Mouse (Mus musculus) ES-E14 (cell line): Measurements from ENCODE around the gene Ikzf5. TPM values are rescaled to one million over a fixed set of nuclear protein-coding genes. Genes with fewer than 3 reads are reported as not detected.
"Not testable (repeated sequence)": the region's sequence is repeated elsewhere in the genome, so short reads cannot be mapped to it uniquely, and the experiment has no call there.

Experiments used
- DNase-seq: peaks from one replicate; pipeline ENCODE4 v3.0.0-alpha.2; 2013; ENCODE audit warnings: low read depth, low spot score
- H3K27ac ChIP-seq: 2 replicates; pipeline ENCODE4 v1.5.1; 2012; ENCODE audit warnings: low read depth, mild to moderate bottlenecking, low read length, moderate library complexity, mixed read lengths; ENCODE audit not compliant: poor library complexity, insufficient read depth, severe bottlenecking
- H3K36me3 ChIP-seq: 2 replicates; pipeline ENCODE4 v1.6.1; 2012; ENCODE audit warnings: mild to moderate bottlenecking, low read length, moderate library complexity, mixed read lengths; ENCODE audit not compliant: control insufficient read depth, poor library complexity, insufficient read depth, severe bottlenecking
- H3K4me1 ChIP-seq, 2 experiments: fragments of 150-350 bp in 1 of 2; sonication (generic) in 1 of 2; 2 replicates each; pipeline ENCODE4 v1.6.1; 2012; ENCODE audit warnings: low read length in 2 of 2, mild to moderate bottlenecking in 1 of 2, mixed read lengths in 1 of 2; ENCODE audit not compliant: control insufficient read depth in 2 of 2, insufficient read depth in 2 of 2, poor library complexity in 1 of 2
- H3K4me3 ChIP-seq, 2 experiments: fragments of 150-350 bp in 1 of 2; sonication (generic) in 1 of 2; 2 replicates each; pipeline ENCODE4 v1.5.1; 2012; ENCODE audit warnings: low read length in 2 of 2, low read depth in 1 of 2, mild to moderate bottlenecking in 1 of 2, mixed read lengths in 1 of 2; ENCODE audit not compliant: insufficient read depth in 1 of 2, poor library complexity in 1 of 2, severe bottlenecking in 1 of 2
- H3K9ac ChIP-seq: 2 replicates; pipeline ENCODE4 v1.6.1; 2012; ENCODE audit warnings: low read depth, mild to moderate bottlenecking, low read length, mixed read lengths; ENCODE audit not compliant: poor library complexity, insufficient read depth, severe bottlenecking
- H3K9me3 ChIP-seq: fragments of 150-350 bp; sonication (generic); 2 replicates; pipeline ENCODE4 v1.6.1; 2012; ENCODE audit warnings: low read depth, mild to moderate bottlenecking, low read length; ENCODE audit not compliant: control insufficient read depth, insufficient read depth
- CHD2 ChIP-seq: IDR thresholded peaks from 2 replicates; pipeline ENCODE4 v1.6.1; 2014; ENCODE audit warnings: mild to moderate bottlenecking, low read depth, low read length, inconsistent platforms
- HCFC1 ChIP-seq: IDR thresholded peaks from 2 replicates; pipeline ENCODE4 v1.6.1; 2012; ENCODE audit warnings: low read length, inconsistent platforms, borderline replicate concordance; ENCODE audit not compliant: insufficient read depth
- MAFK ChIP-seq: IDR thresholded peaks from 2 replicates; pipeline ENCODE4 v1.6.1; 2014; ENCODE audit warnings: mild to moderate bottlenecking, low read depth, low read length, inconsistent platforms; ENCODE audit not compliant: insufficient read depth
- ZC3H11A ChIP-seq: IDR thresholded peaks from 2 replicates; pipeline ENCODE4 v1.6.1; 2012; ENCODE audit warnings: low read depth, mild to moderate bottlenecking, inconsistent platforms, low read length, borderline replicate concordance
- ZNF384 ChIP-seq: IDR thresholded peaks from 2 replicates; pipeline ENCODE4 v1.6.1; 2012; ENCODE audit warnings: low read depth, low read length, inconsistent platforms
- in situ Hi-C, 2 experiments: fragments of 600-800 bp; cut with MboI; formaldehyde crosslinking; loops; one replicate each; pipeline ENCODE4 v1.15.1; 2025; ENCODE audit warnings: low sequenced_read_pairs in 2 of 2, inconsistent platforms in 1 of 2; ENCODE audit not compliant: unreplicated experiment in 2 of 2
- total RNA-seq: library from RNA; depleted of rRNA; stranded (reverse); fragments of 300-350 nt; gene quantifications from 2 replicates; pipeline ENCODE4 v1.2.3, GENCODE M21; 2012

Gene Ikzf5
- total RNA-seq, 1 experiment = 9.1 TPM

DNA sequence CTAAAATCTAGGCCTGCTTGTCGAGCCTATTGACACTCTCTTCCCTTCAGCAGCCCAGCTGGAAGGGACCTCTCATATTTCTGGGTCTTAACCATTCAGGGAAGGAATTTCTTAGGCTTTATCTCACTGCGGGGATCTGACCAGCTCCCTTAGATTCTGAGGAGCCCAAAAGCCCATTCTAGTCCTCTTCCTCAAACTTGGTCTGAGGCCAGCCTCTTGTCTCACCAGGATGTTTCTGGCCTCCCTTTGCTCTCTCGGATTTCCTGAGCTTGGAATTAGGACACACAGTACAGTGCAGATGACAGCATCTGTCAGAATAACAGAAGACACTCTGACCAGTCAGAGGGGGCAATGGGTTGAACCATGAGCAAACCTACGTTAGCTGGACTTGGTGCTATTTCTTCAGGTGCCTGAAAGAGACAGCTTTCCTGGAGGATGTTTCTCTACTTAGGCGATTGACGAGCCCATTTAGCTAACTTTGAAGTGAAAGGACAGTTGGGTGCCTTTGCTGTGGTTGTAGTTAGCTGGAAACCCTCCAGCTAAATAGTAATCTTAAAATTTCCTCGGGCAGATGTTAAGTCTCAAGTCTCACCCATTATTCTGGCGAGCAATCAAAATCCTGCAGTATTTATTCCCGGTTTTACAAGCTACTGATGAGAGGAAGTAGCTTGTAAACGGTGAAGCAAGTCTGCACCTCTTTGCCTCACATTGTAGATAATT, 1.1 kb upstream of the Ikzf5 start:
- 0 out of 4 replicates have a peak overlapping the region, but pooled peaks of 1 of the 2 experiments have one; percentile 1 for H3K4me3 ChIP-seq
- in situ Hi-C loops = no loop called here
- peaks cover 0 to 7% of the 10 kb centered on the region in 2 experiments; a peak in 1 of 4 replicates for H3K4me1 ChIP-seq
- H3K36me3 ChIP-seq = no peaks in the 10 kb centered on the region
- H3K9ac ChIP-seq = 0 out of 2 replicates have a peak overlapping the region, but pooled peaks have one; percentile 22
- TF ChIP-seq HCFC1 (no peak), MAFK (no peak), ZNF384 (no peak), CHD2 (no peak), ZC3H11A (no peak)
- DNase-seq = no peak
- no peaks in the 10 kb centered on the region for H3K9me3 ChIP-seq
- H3K27ac ChIP-seq = no peak overlapping the region

DNA sequence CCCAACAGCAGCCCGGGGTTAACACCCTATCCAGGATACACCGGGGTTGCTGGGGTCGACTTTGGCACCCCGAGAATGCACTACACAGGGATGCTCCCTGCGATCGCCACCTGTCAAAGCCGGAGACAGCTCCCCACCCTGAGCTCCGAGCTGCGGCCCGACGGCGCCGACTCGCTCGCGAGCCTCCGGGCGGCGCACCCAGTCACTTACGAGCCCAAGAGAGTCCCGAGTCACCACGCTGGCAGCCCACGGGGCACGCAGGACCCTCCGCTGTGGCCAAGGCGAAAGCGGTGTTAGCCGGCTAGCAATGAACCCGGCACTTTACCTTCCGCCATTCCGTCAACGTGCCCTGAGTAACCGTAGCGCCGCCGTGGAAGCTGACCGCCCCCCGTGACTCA, 334 bp downstream of the Ikzf5 start:
- H3K9ac ChIP-seq = peak overlapping the region; percentile 95
- DNase-seq = no peak
- no peaks in the 10 kb centered on the region for H3K36me3 ChIP-seq
- TF ChIP-seq ZNF384 (no peak), ZC3H11A (no peak), CHD2 (no peak), HCFC1 (no peak), MAFK (no peak)
- no peak overlapping the region for H3K27ac ChIP-seq
- in situ Hi-C loops = no loop called here
- H3K4me3 ChIP-seq = peak overlapping the region; percentile 94
- H3K4me1 ChIP-seq = peaks cover 0 to 7% of the 10 kb centered on the region in 2 experiments; a peak in 1 of 4 replicates
- H3K9me3 ChIP-seq = no peaks in the 10 kb centered on the region

DNA sequence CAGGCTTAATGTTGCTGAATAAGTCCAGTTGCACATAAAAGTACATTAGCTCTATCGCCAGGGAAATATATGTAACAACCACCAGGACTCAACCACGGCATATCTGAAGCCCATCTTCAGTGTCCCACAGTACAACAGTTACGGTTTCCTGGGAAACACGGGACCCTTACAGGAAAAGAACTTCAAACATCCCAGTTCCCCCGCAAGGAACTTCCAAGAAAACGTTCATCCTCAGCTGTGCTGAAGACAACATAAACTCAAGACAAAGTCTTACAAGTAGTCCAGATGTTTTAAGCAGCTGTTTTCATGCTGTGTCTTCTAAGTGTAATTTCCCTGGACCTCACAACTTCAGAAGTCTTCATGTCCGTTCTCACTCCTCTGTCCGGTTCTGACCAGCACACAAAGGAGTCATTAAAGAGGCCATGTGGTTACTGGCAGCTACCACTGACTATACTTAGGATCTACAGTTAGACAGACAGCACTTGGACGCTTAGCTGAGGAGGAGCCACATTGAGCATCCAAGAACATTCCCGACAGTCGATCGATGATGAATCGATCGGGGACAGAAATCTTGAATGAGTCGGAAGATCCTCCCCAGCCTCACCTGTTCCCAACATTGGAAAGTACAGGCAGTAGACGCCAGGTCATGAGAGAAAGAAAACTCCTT, 867 bp downstream of the Ikzf5 start:
- H3K9me3 ChIP-seq = no peaks in the 10 kb centered on the region
- no peak for DNase-seq
- H3K27ac ChIP-seq = no peak overlapping the region
- peak overlapping the region; percentile 95 for H3K9ac ChIP-seq
- peaks cover 0 to 7% of the 10 kb centered on the region in 2 experiments; a peak in 1 of 4 replicates for H3K4me1 ChIP-seq
- no peak for TF ChIP-seq ZNF384
- TF ChIP-seq MAFK = no peak
- TF ChIP-seq HCFC1 = no peak
- 0 out of 2 replicates have a peak, but pooled peaks have one; percentile 11 for TF ChIP-seq CHD2
- no peak for TF ChIP-seq ZC3H11A
- in situ Hi-C loops = no loop called here
- H3K36me3 ChIP-seq = no peaks in the 10 kb centered on the region
- H3K4me3 ChIP-seq = peak overlapping the region; percentile 94

DNA sequence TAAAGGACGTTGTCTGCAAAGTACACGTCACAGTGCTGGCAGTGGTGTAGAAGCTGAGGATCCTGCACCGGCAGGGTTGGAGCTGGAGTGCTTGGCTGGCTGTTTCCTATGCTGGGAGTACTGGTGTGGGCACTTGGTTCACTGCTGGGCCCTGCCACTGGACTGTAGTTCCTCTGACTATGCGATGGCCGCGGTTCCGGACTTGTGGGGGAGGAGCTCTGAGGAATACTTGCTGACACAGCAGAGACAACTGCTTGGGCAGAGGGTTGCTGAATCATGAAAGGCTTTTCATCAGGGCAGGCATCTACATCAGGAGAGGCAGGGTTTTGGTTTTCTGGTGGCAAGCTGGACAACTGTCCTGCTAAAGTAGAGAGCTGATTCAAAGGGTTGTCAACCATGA, 18.6 kb downstream of the Ikzf5 start:
- in situ Hi-C loops, H3K9ac ChIP-seq, H3K36me3 ChIP-seq, H3K4me3 ChIP-seq, DNase-seq, H3K9me3 ChIP-seq, H3K4me1 ChIP-seq, H3K27ac ChIP-seq: not testable (repeated sequence)
